ENCODE assay signal across 13 mouse cellular contexts in genomic region chr10:62509032-62509656, GRCm38 (mm10). TPM values are rescaled to one million over a fixed set of nuclear protein-coding genes. Genes with fewer than 3 reads are reported as not detected.
A peak's percentile ranks its signal among the peaks of the same experiment; 100 is the strongest.
DNase-seq lines count a peak whose midpoint lies in the region; ATAC-seq and TF ChIP-seq lines count a peak whose summit lies in the region.
"Had no signal": no experiment of that assay in that cellular context is flagged by ENCODE, and none has a peak within 500 bp of the region (broad histone marks: within the 10 kb centered on the region; RNA-seq: fewer than 3 reads in every experiment).

No protein-coding gene starts in this region.

- no peak for TF ChIP-seq CTCF in hindbrain, postnatal 0 days (IDR thresholded peaks at IDR 0.05; ENCODE audit: low read depth)
- TF ChIP-seq CTCF in bone marrow, adult 2 months (IDR thresholded peaks at IDR 0.05; ENCODE audit: control insufficient read depth, insufficient read depth, low read length): no peak

- H3K4me1 ChIP-seq in hindbrain, postnatal 0 days (ENCODE audit: insufficient read depth, low read length): no peaks in the 10 kb centered on the region
- no peaks in the 10 kb centered on the region for H3K4me1 ChIP-seq in hindbrain, embryonic 14.5 days (replicated peaks; ENCODE audit: control insufficient read depth, insufficient read depth, low read length)
- H3K4me1 ChIP-seq in bone marrow, adult 2 months (ENCODE audit: control insufficient read depth, insufficient read depth, low read length): peaks cover 3% of the 10 kb centered on the region; the same call in 1 of the 2 replicates
- H3K4me1 ChIP-seq in lung, embryonic 16.5 days (replicated peaks; ENCODE audit: control insufficient read depth, insufficient read depth, low read length): peaks cover 6% of the 10 kb centered on the region; the same call in 1 of the 2 replicates

- 0 out of 2 replicates have a peak overlapping the region, but pooled peaks have one; percentile 3 for H3K27ac ChIP-seq in hindbrain, postnatal 0 days
- H3K27ac ChIP-seq in hindbrain, embryonic 14.5 days: no peak overlapping the region
- H3K27ac ChIP-seq in bone marrow, adult 2 months (ENCODE audit: control insufficient read depth, insufficient read depth, low read depth, low read length, poor library complexity): peak overlapping the region; percentile 95
- H3K27ac ChIP-seq in lung, embryonic 16.5 days (ENCODE audit: low read length): peak overlapping the region; percentile 30; the same call in 1 of the 2 replicates
- H3K27ac ChIP-seq: embryonic facial prominence, embryonic 13.5 days had no signal

- no peak overlapping the region for H3K4me3 ChIP-seq in hindbrain, postnatal 0 days (ENCODE audit: low read length)
- no peak overlapping the region for H3K4me3 ChIP-seq in hindbrain, embryonic 14.5 days (replicated peaks; ENCODE audit: low read length)
- H3K4me3 ChIP-seq in bone marrow, adult 2 months (replicated peaks; ENCODE audit: control insufficient read depth, low read depth, low read length): peak overlapping the region; percentile 40
- H3K4me3 ChIP-seq in lung, embryonic 16.5 days (ENCODE audit: low read length): no peak overlapping the region

- no peaks in the 10 kb centered on the region; the same call in 1 of the 2 replicates for H3K27me3 ChIP-seq in hindbrain, postnatal 0 days (ENCODE audit: insufficient read depth, low read length)
- H3K27me3 ChIP-seq in hindbrain, embryonic 14.5 days (ENCODE audit: control insufficient read depth, insufficient read depth, low read length): peaks cover 7% of the 10 kb centered on the region
- no peaks in the 10 kb centered on the region for H3K27me3 ChIP-seq in lung, embryonic 16.5 days (ENCODE audit: control insufficient read depth, insufficient read depth, low read depth, low read length)
- H3K27me3 ChIP-seq: Patski had no signal

- no peaks in the 10 kb centered on the region for H3K36me3 ChIP-seq in hindbrain, postnatal 0 days (ENCODE audit: insufficient read depth, low read length)
- no peaks in the 10 kb centered on the region for H3K36me3 ChIP-seq in hindbrain, embryonic 14.5 days (replicated peaks; ENCODE audit: control insufficient read depth, insufficient read depth)
- H3K36me3 ChIP-seq in lung, embryonic 16.5 days (ENCODE audit: control insufficient read depth, insufficient read depth, low read length): no peaks in the 10 kb centered on the region
- H3K36me3 ChIP-seq: embryonic facial prominence, embryonic 13.5 days; midbrain, embryonic 10.5 days had no signal

- no peak overlapping the region for H3K9ac ChIP-seq in hindbrain, postnatal 0 days (replicated peaks; ENCODE audit: low read length)
- H3K9ac ChIP-seq in hindbrain, embryonic 14.5 days: no peak overlapping the region
- H3K9ac ChIP-seq in lung, embryonic 16.5 days (ENCODE audit: low read length): no peak overlapping the region

- no peak for DNase-seq in hindbrain, postnatal 0 days (ENCODE audit: low spot score)
- DNase-seq in hindbrain, embryonic 14.5 days (ENCODE audit: low spot score): no peak
- peak; percentile 72 for DNase-seq in A20 (ENCODE audit: low read depth, low spot score)
- DNase-seq in retina, embryonic 14.5 days (ENCODE audit: low spot score): no peak
- DNase-seq in frontal cortex, postnatal 25 days (ENCODE audit: low spot score in 2 of 2): no peak
- DNase-seq: right cerebral cortex, adult 18-20 months; thymus, adult 18-20 months had no signal

- no peak for ATAC-seq in hindbrain, postnatal 0 days
- no peak for ATAC-seq in hindbrain, embryonic 14.5 days (ENCODE audit: low FRiP score)
- ATAC-seq in lung, embryonic 16.5 days (ENCODE audit: low read depth): no peak
- ATAC-seq: Patski had no signal

- H3K9me3 ChIP-seq in hindbrain, postnatal 0 days (ENCODE audit: low read length): no peaks in the 10 kb centered on the region
- H3K9me3 ChIP-seq in hindbrain, embryonic 14.5 days (ENCODE audit: control insufficient read depth, low read length): no peaks in the 10 kb centered on the region
- no peaks in the 10 kb centered on the region for H3K9me3 ChIP-seq in lung, embryonic 16.5 days (ENCODE audit: control insufficient read depth, low read length)
- H3K9me3 ChIP-seq: embryonic facial prominence, embryonic 13.5 days; midbrain, embryonic 10.5 days had no signal

- WGBS in hindbrain, postnatal 0 days: 75% methylated on average over 11 of the region's 11 CpGs
- WGBS in hindbrain, embryonic 14.5 days: 71% methylated on average over 11 of the region's 11 CpGs
- 33% methylated on average over 11 of the region's 11 CpGs for WGBS in bone marrow, adult 2 months
- 55% methylated on average over 11 of the region's 11 CpGs for WGBS in lung, embryonic 16.5 days

- H3K4me2 ChIP-seq in hindbrain, postnatal 0 days (ENCODE audit: low read depth, low read length): peak overlapping the region; percentile 62; the same call in 1 of the 2 replicates
- no peak overlapping the region for H3K4me2 ChIP-seq in hindbrain, embryonic 14.5 days (replicated peaks)
- H3K4me2 ChIP-seq in lung, embryonic 16.5 days (ENCODE audit: low read depth, low read length): peak overlapping the region; percentile 61; the same call in 1 of the 2 replicates

- TF ChIP-seq POLR2A in bone marrow, adult 2 months (IDR thresholded peaks at IDR 0.05; ENCODE audit: borderline replicate concordance, control insufficient read depth, low read depth, low read length): 0 out of 2 replicates have a peak, but pooled peaks have one; percentile 19

RNA-seq across cellular contexts. Expression of gene Srgn, which starts 18.1 kb away (rescaled TPM):
- total RNA-seq in hindbrain, postnatal 0 days (2014; rRNA removed): 6.5 and 7.4 TPM in 2 replicates
- 20.8 and 22.0 TPM in 2 replicates for polyA plus RNA-seq in hindbrain, postnatal 0 days (2015; fragmentation: Nextera tagmentation; extraction: Ambion mirVana)
- 11.5 and 13.8 TPM in 2 replicates for polyA plus RNA-seq in hindbrain, embryonic 14.5 days (2014; fragmentation: Nextera tagmentation; extraction: Ambion mirVana)
- 68.7 and 72.9 TPM in 2 replicates for polyA plus RNA-seq in bone marrow, adult 2 months (2011; ENCODE audit: insufficient read depth, insufficient read length, low replicate concordance, missing spikeins)
- 52.4 and 54.1 TPM in 2 replicates for polyA plus RNA-seq in lung, embryonic 16.5 days (2015; fragmentation: Nextera tagmentation; extraction: Ambion mirVana)
- polyA plus RNA-seq: Patski had no signal

RNA-seq across cellular contexts. Expression of gene Vps26a, which starts 22.5 kb away (rescaled TPM):
- 21.6 and 21.8 TPM in 2 replicates for total RNA-seq in hindbrain, postnatal 0 days (2014; rRNA removed)
- polyA plus RNA-seq in hindbrain, postnatal 0 days (2015; fragmentation: Nextera tagmentation; extraction: Ambion mirVana): 45.7 and 52.4 TPM in 2 replicates
- 60.3 and 65.7 TPM in 2 replicates for polyA plus RNA-seq in hindbrain, embryonic 14.5 days (2014; fragmentation: Nextera tagmentation; extraction: Ambion mirVana)
- polyA plus RNA-seq in bone marrow, adult 2 months (2011; ENCODE audit: insufficient read depth, insufficient read length, low replicate concordance, missing spikeins): 13.6 and 26.5 TPM in 2 replicates
- polyA plus RNA-seq in lung, embryonic 16.5 days (2015; fragmentation: Nextera tagmentation; extraction: Ambion mirVana): 81.6 and 86.1 TPM in 2 replicates

RNA-seq across cellular contexts. Expression of gene Supv3l1, which starts 59.6 kb away (rescaled TPM):
- 24.8 and 25.8 TPM in 2 replicates for total RNA-seq in hindbrain, postnatal 0 days (2014; rRNA removed)
- 15.8 and 16.7 TPM in 2 replicates for polyA plus RNA-seq in hindbrain, postnatal 0 days (2015; fragmentation: Nextera tagmentation; extraction: Ambion mirVana)
- polyA plus RNA-seq in hindbrain, embryonic 14.5 days (2014; fragmentation: Nextera tagmentation; extraction: Ambion mirVana): 18.8 and 20.5 TPM in 2 replicates
- polyA plus RNA-seq in bone marrow, adult 2 months (2011; ENCODE audit: insufficient read depth, insufficient read length, low replicate concordance, missing spikeins): 19.5 and 28.8 TPM in 2 replicates
- polyA plus RNA-seq in lung, embryonic 16.5 days (2015; fragmentation: Nextera tagmentation; extraction: Ambion mirVana): 22.2 and 24.2 TPM in 2 replicates

RNA-seq across cellular contexts. Expression of gene 4930507D05Rik, which starts 59.9 kb away (rescaled TPM):
- 1.9 and 2.4 TPM in 2 replicates for total RNA-seq in hindbrain, postnatal 0 days (2014; rRNA removed)
- 1.0 and 1.5 TPM in 2 replicates for polyA plus RNA-seq in hindbrain, postnatal 0 days (2015; fragmentation: Nextera tagmentation; extraction: Ambion mirVana)
- 1.3 and 1.8 TPM in 2 replicates for polyA plus RNA-seq in hindbrain, embryonic 14.5 days (2014; fragmentation: Nextera tagmentation; extraction: Ambion mirVana)
- not detected in 2 replicates for polyA plus RNA-seq in bone marrow, adult 2 months (2011; ENCODE audit: insufficient read depth, insufficient read length, low replicate concordance, missing spikeins)
- polyA plus RNA-seq in lung, embryonic 16.5 days (2015; fragmentation: Nextera tagmentation; extraction: Ambion mirVana): 0.50 and 0.55 TPM in 2 replicates
- total RNA-seq: gastrocnemius, adult 8-10 months had no signal
